Mouse (Mus musculus) lung, postnatal 0 days (tissue): ENCODE measurements around the gene Gle1.

Source experiments
- CTCF ChIP-seq: IDR thresholded peaks from 2 replicates; pipeline ENCODE4 v1.5.1; 2016; ENCODE audit warnings: antibody characterized with exemption, mild to moderate bottlenecking
- EP300 ChIP-seq: IDR thresholded peaks from 2 replicates; pipeline ENCODE4 v1.6.1; 2016; ENCODE audit warnings: antibody characterized with exemption, mild to moderate bottlenecking, control low read depth

GRCm38 (mm10) chr2:29968638-29969037, 33.4 kb downstream of the Gle1 start:
- TF ChIP-seq CTCF, result no peak
- TF ChIP-seq EP300, result no peak
